ENCODE assay signal across 8 mouse cellular contexts in genomic region chr3:108885686-108886530, GRCm38 (mm10). TPM values are rescaled to one million over a fixed set of nuclear protein-coding genes. Genes with fewer than 3 reads are reported as not detected.
A peak's percentile ranks its signal among the peaks of the same experiment; 100 is the strongest.
DNase-seq lines count a peak whose midpoint lies in the region; ATAC-seq and TF ChIP-seq lines count a peak whose summit lies in the region.

No protein-coding gene starts in this region.

- peak; percentile 36 for DNase-seq in NIH3T3 (ENCODE audit: low read depth)
- peak in 1 of 2 experiments; percentile 35 for DNase-seq in heart, adult 2 months
- DNase-seq in liver, embryonic 11.5 days (ENCODE audit: low spot score) = peak; percentile 50
- DNase-seq in right cerebral cortex, postnatal 14 days = no peak
- no peak for DNase-seq in cerebellum, adult 11-12 months
- DNase-seq in gastrocnemius, postnatal 36 days = no peak
- DNase-seq in right cerebral cortex, postnatal 10 days (ENCODE audit: low spot score in 2 of 2) = no peak

- no peak for TF ChIP-seq CTCF in heart, adult 2 months (IDR thresholded peaks at IDR 0.05)

- ATAC-seq in liver, embryonic 11.5 days (replicated peaks; ENCODE audit: low FRiP score) = peak; percentile 78
- peak; percentile 65 for ATAC-seq in neural tube, embryonic 12.5 days (ENCODE audit: low FRiP score, low read depth)

- H3K27ac ChIP-seq in heart, adult 2 months = peak overlapping the region; percentile 40; the same call in 1 of the 2 replicates
- peak overlapping the region; percentile 35; the same call in 1 of the 2 replicates for H3K27ac ChIP-seq in liver, embryonic 11.5 days (ENCODE audit: low read depth, low read length)
- 0 out of 2 replicates have a peak overlapping the region, but pooled peaks have one; percentile 8 for H3K27ac ChIP-seq in neural tube, embryonic 12.5 days

- no peak overlapping the region for H3K9ac ChIP-seq in heart, adult 2 months (ENCODE audit: low read depth, low read length)
- H3K9ac ChIP-seq in liver, embryonic 11.5 days (ENCODE audit: low read depth, low read length) = no peak overlapping the region
- H3K9ac ChIP-seq in neural tube, embryonic 12.5 days = no peak overlapping the region

- intact Hi-C loops in heart, adult 2 months (cut with DNase I) = no loop called here
- intact Hi-C loops in gastrocnemius, postnatal 36 days (cut with DNase I) = no loop called here

- TF ChIP-seq EP300 in heart, adult 2 months (IDR thresholded peaks at IDR 0.05; ENCODE audit: insufficient read depth, low read depth, low read length) = no peak

- H3K79me2 ChIP-seq in heart, adult 2 months (replicated peaks; ENCODE audit: control insufficient read depth, insufficient read depth, low read length) = no peaks in the 10 kb centered on the region

- H3K4me2 ChIP-seq in liver, embryonic 11.5 days = peak overlapping the region; percentile 33; the same call in 1 of the 2 replicates
- H3K4me2 ChIP-seq in neural tube, embryonic 12.5 days (replicated peaks) = no peak overlapping the region

- H3K27me3 ChIP-seq in heart, adult 2 months (ENCODE audit: control insufficient read depth, insufficient read depth, low read length) = no peaks in the 10 kb centered on the region
- H3K27me3 ChIP-seq in liver, embryonic 11.5 days (replicated peaks; ENCODE audit: control insufficient read depth, insufficient read depth, low read length) = no peaks in the 10 kb centered on the region
- no peaks in the 10 kb centered on the region for H3K27me3 ChIP-seq in neural tube, embryonic 12.5 days (replicated peaks)

- 26% methylated on average over 9 of the region's 9 CpGs for WGBS in heart, adult 2 months
- WGBS in liver, embryonic 11.5 days = 32% methylated on average over 9 of the region's 9 CpGs
- 44% methylated on average over 9 of the region's 9 CpGs for WGBS in neural tube, embryonic 12.5 days

- no peaks in the 10 kb centered on the region for H3K9me3 ChIP-seq in liver, embryonic 11.5 days (ENCODE audit: control insufficient read depth, low read length)
- no peaks in the 10 kb centered on the region for H3K9me3 ChIP-seq in neural tube, embryonic 12.5 days

- no peaks in the 10 kb centered on the region for H3K36me3 ChIP-seq in heart, adult 2 months (ENCODE audit: control insufficient read depth, insufficient read depth, low read length)
- H3K36me3 ChIP-seq in liver, embryonic 11.5 days (ENCODE audit: control insufficient read depth, insufficient read depth, low read length) = no peaks in the 10 kb centered on the region
- no peaks in the 10 kb centered on the region for H3K36me3 ChIP-seq in neural tube, embryonic 12.5 days

- no peak overlapping the region for H3K4me3 ChIP-seq in heart, adult 2 months
- H3K4me3 ChIP-seq in liver, embryonic 11.5 days (ENCODE audit: low read depth, low read length) = no peak overlapping the region
- no peak overlapping the region for H3K4me3 ChIP-seq in neural tube, embryonic 12.5 days

- H3K4me1 ChIP-seq in heart, adult 2 months (ENCODE audit: control insufficient read depth, insufficient read depth, low read length) = peaks cover 3% of the 10 kb centered on the region
- H3K4me1 ChIP-seq in liver, embryonic 11.5 days (replicated peaks; ENCODE audit: control insufficient read depth, insufficient read depth, low read length) = peaks cover 10% of the 10 kb centered on the region
- H3K4me1 ChIP-seq in neural tube, embryonic 12.5 days = peaks cover 22% of the 10 kb centered on the region

- TF ChIP-seq POLR2A in heart, adult 2 months (IDR thresholded peaks at IDR 0.05; ENCODE audit: insufficient read depth, low read depth, low read length) = no peak

RNA-seq across cellular contexts. Expression of gene Fndc7, which starts 3.9 kb away (rescaled TPM):
- total RNA-seq in heart, adult 2 months (2021) = under 1 TPM; 0.08 to 0.16 TPM
- polyA plus RNA-seq in heart, adult 2 months (2012; rRNA removed) = 0.27 and 0.47 TPM in 2 replicates
- polyA plus RNA-seq in liver, embryonic 11.5 days (2014; fragmentation: Nextera tagmentation; extraction: Ambion mirVana) = 0.18 TPM in 1 of 2 replicates, not detected in the other
- polyA plus RNA-seq in neural tube, embryonic 12.5 days (2016; fragmentation: Nextera tagmentation; extraction: Ambion mirVana) = 0.05 TPM in 1 of 2 replicates, not detected in the other
- total RNA-seq in gastrocnemius, postnatal 36 days (2021) = under 1 TPM in 1 of 2 experiments, not detected in 1; 0.05 TPM

RNA-seq across cellular contexts. Expression of gene Prpf38b, which starts 25.6 kb away (rescaled TPM):
- total RNA-seq in heart, adult 2 months (2021) = 10 to 100 TPM; 17.3 to 21.1 TPM
- 13.6 and 17.8 TPM in 2 replicates for polyA plus RNA-seq in heart, adult 2 months (2012; rRNA removed)
- polyA plus RNA-seq in liver, embryonic 11.5 days (2014; fragmentation: Nextera tagmentation; extraction: Ambion mirVana) = 61.0 and 69.3 TPM in 2 replicates
- 76.6 and 78.9 TPM in 2 replicates for polyA plus RNA-seq in neural tube, embryonic 12.5 days (2016; fragmentation: Nextera tagmentation; extraction: Ambion mirVana)
- total RNA-seq in gastrocnemius, postnatal 36 days (2021) = 10 to 100 TPM; 13.1 to 17.2 TPM

RNA-seq across cellular contexts. Expression of gene Stxbp3, which starts 45.6 kb away (rescaled TPM):
- 10 to 100 TPM; 25.7 to 27.3 TPM for total RNA-seq in heart, adult 2 months (2021)
- polyA plus RNA-seq in heart, adult 2 months (2012; rRNA removed) = 7.0 and 11.8 TPM in 2 replicates
- polyA plus RNA-seq in liver, embryonic 11.5 days (2014; fragmentation: Nextera tagmentation; extraction: Ambion mirVana) = 35.1 and 35.6 TPM in 2 replicates
- polyA plus RNA-seq in neural tube, embryonic 12.5 days (2016; fragmentation: Nextera tagmentation; extraction: Ambion mirVana) = 21.0 and 21.4 TPM in 2 replicates
- total RNA-seq in gastrocnemius, postnatal 36 days (2021) = 10 to 100 TPM; 25.3 to 26.7 TPM

RNA-seq across cellular contexts. Expression of gene Henmt1, which starts 53.8 kb away (rescaled TPM):
- not detected for total RNA-seq in heart, adult 2 months (2021)
- polyA plus RNA-seq in heart, adult 2 months (2012; rRNA removed) = not detected in 2 replicates
- 0.29 and 0.30 TPM in 2 replicates for polyA plus RNA-seq in liver, embryonic 11.5 days (2014; fragmentation: Nextera tagmentation; extraction: Ambion mirVana)
- 0.71 and 0.74 TPM in 2 replicates for polyA plus RNA-seq in neural tube, embryonic 12.5 days (2016; fragmentation: Nextera tagmentation; extraction: Ambion mirVana)
- total RNA-seq in gastrocnemius, postnatal 36 days (2021) = not detected

RNA-seq across cellular contexts. Expression of gene Gm9857, which starts 54.3 kb away (rescaled TPM):
- total RNA-seq in heart, adult 2 months (2021) = not detected
- not detected in 2 replicates for polyA plus RNA-seq in heart, adult 2 months (2012; rRNA removed)
- not detected in 2 replicates for polyA plus RNA-seq in liver, embryonic 11.5 days (2014; fragmentation: Nextera tagmentation; extraction: Ambion mirVana)
- polyA plus RNA-seq in neural tube, embryonic 12.5 days (2016; fragmentation: Nextera tagmentation; extraction: Ambion mirVana) = not detected in 2 replicates
- total RNA-seq in gastrocnemius, postnatal 36 days (2021) = not detected

Comparison
In these comparisons a context has a peak if more than half of its experiments do, and no peak if none do; other contexts are left out.
1. DNase-seq: peak in NIH3T3 (single experiment) and liver, embryonic 11.5 days (single experiment); none in right cerebral cortex, postnatal 14 days (single experiment), cerebellum, adult 11-12 months (single experiment), gastrocnemius, postnatal 36 days (0 of 2) and right cerebral cortex, postnatal 10 days (0 of 2).
2. Peak in every context shown above with its lines, with median percentiles within 50 percentile points of each other: H3K27ac ChIP-seq.